ENCODE assay signal across 11 mouse cellular contexts in genomic region chr1:34793304-34794300, GRCm38 (mm10). TPM values are rescaled to one million over a fixed set of nuclear protein-coding genes. Genes with fewer than 3 reads are reported as not detected.
DNase-seq lines count a peak whose midpoint lies in the region; ATAC-seq and TF ChIP-seq lines count a peak whose summit lies in the region.
"Had no signal": no experiment of that assay in that cellular context is flagged by ENCODE, and none has a peak within 500 bp of the region (broad histone marks: within the 10 kb centered on the region; RNA-seq: fewer than 3 reads in every experiment).

No protein-coding gene starts in this region.

- peak; percentile 71 for ATAC-seq in forebrain, embryonic 13.5 days
- ATAC-seq in midbrain, embryonic 13.5 days, result peak; percentile 73
- peak; percentile 73 for ATAC-seq in limb, embryonic 14.5 days (ENCODE audit: low FRiP score, low read depth)
- 0 out of 2 replicates have a peak, but pooled peaks have one; percentile 29 for ATAC-seq in stomach, postnatal 0 days (ENCODE audit: low FRiP score, low TSS enrichment)

- no peaks in the 10 kb centered on the region for H3K9me3 ChIP-seq in forebrain, embryonic 13.5 days (replicated peaks)
- H3K9me3 ChIP-seq in forebrain, embryonic 10.5 days, result no peaks in the 10 kb centered on the region
- no peaks in the 10 kb centered on the region for H3K9me3 ChIP-seq in midbrain, embryonic 13.5 days
- H3K9me3 ChIP-seq in midbrain, embryonic 10.5 days (replicated peaks), result no peaks in the 10 kb centered on the region
- H3K9me3 ChIP-seq in limb, embryonic 14.5 days (ENCODE audit: control insufficient read depth, low read length), result no peaks in the 10 kb centered on the region
- no peaks in the 10 kb centered on the region for H3K9me3 ChIP-seq in stomach, postnatal 0 days (ENCODE audit: control insufficient read depth, low read length)

- no peak overlapping the region for H3K9ac ChIP-seq in forebrain, embryonic 13.5 days
- H3K9ac ChIP-seq in midbrain, embryonic 13.5 days (replicated peaks), result no peak overlapping the region
- H3K9ac ChIP-seq in limb, embryonic 14.5 days (ENCODE audit: low read depth, low read length, severe bottlenecking), result no peak overlapping the region
- no peak overlapping the region for H3K9ac ChIP-seq in stomach, postnatal 0 days (ENCODE audit: low read length)
- H3K9ac ChIP-seq: liver, embryonic 14.5 days had no signal

- TF ChIP-seq CTCF in stomach, postnatal 0 days (IDR thresholded peaks at IDR 0.05; ENCODE audit: low read depth), result no peak

- no peak overlapping the region for H3K4me3 ChIP-seq in forebrain, embryonic 13.5 days
- no peak overlapping the region for H3K4me3 ChIP-seq in forebrain, embryonic 10.5 days
- no peak overlapping the region for H3K4me3 ChIP-seq in midbrain, embryonic 13.5 days (replicated peaks)
- H3K4me3 ChIP-seq in midbrain, embryonic 10.5 days, result no peak overlapping the region
- no peak overlapping the region for H3K4me3 ChIP-seq in limb, embryonic 14.5 days (replicated peaks; ENCODE audit: low read length)
- H3K4me3 ChIP-seq in stomach, postnatal 0 days (ENCODE audit: low read depth, low read length), result no peak overlapping the region

- no peak for TF ChIP-seq EP300 in stomach, postnatal 0 days (optimal IDR thresholded peaks at IDR 0.05)

- TF ChIP-seq POLR2A in limb, embryonic 14.5 days (IDR thresholded peaks at IDR 0.05; ENCODE audit: borderline replicate concordance, extremely low read depth, insufficient read depth, insufficient read length), result no peak

- 75% methylated on average over 19 of the region's 19 CpGs for WGBS in forebrain, embryonic 13.5 days
- 87% methylated on average over 19 of the region's 19 CpGs for WGBS in forebrain, embryonic 10.5 days
- 72% methylated on average over 19 of the region's 19 CpGs for WGBS in midbrain, embryonic 13.5 days
- WGBS in midbrain, embryonic 10.5 days, result 86% methylated on average over 19 of the region's 19 CpGs
- WGBS in limb, embryonic 14.5 days, result 51% methylated on average over 19 of the region's 19 CpGs
- WGBS in stomach, postnatal 0 days, result 63% methylated on average over 19 of the region's 19 CpGs

- peak overlapping the region; percentile 12; the same call in 1 of the 2 replicates for H3K27ac ChIP-seq in forebrain, embryonic 13.5 days
- no peak overlapping the region for H3K27ac ChIP-seq in forebrain, embryonic 10.5 days
- H3K27ac ChIP-seq in midbrain, embryonic 13.5 days, result peak overlapping the region; percentile 17; the same call in 1 of the 2 replicates
- no peak overlapping the region for H3K27ac ChIP-seq in midbrain, embryonic 10.5 days (replicated peaks)
- no peak overlapping the region for H3K27ac ChIP-seq in limb, embryonic 14.5 days (replicated peaks; ENCODE audit: low read depth, low read length)
- no peak overlapping the region for H3K27ac ChIP-seq in stomach, postnatal 0 days (replicated peaks)
- H3K27ac ChIP-seq: liver, embryonic 14.5 days had no signal

- no peaks in the 10 kb centered on the region for H3K27me3 ChIP-seq in forebrain, embryonic 13.5 days
- no peaks in the 10 kb centered on the region for H3K27me3 ChIP-seq in forebrain, embryonic 10.5 days (ENCODE audit: poor library complexity, severe bottlenecking)
- H3K27me3 ChIP-seq in midbrain, embryonic 13.5 days, result no peaks in the 10 kb centered on the region
- H3K27me3 ChIP-seq in midbrain, embryonic 10.5 days (ENCODE audit: low read depth, poor library complexity, severe bottlenecking), result no peaks in the 10 kb centered on the region
- H3K27me3 ChIP-seq in limb, embryonic 14.5 days (ENCODE audit: control insufficient read depth, insufficient read depth, low read length), result no peaks in the 10 kb centered on the region
- H3K27me3 ChIP-seq in stomach, postnatal 0 days (ENCODE audit: control insufficient read depth, insufficient read depth, low read length), result no peaks in the 10 kb centered on the region

- H3K4me1 ChIP-seq in forebrain, embryonic 13.5 days, result peaks cover 9% of the 10 kb centered on the region
- H3K4me1 ChIP-seq in forebrain, embryonic 10.5 days, result peaks cover 7% of the 10 kb centered on the region
- peaks cover 10% of the 10 kb centered on the region for H3K4me1 ChIP-seq in midbrain, embryonic 13.5 days (replicated peaks)
- H3K4me1 ChIP-seq in midbrain, embryonic 10.5 days, result peaks cover 4% of the 10 kb centered on the region; the same call in 1 of the 2 replicates
- H3K4me1 ChIP-seq in limb, embryonic 14.5 days (ENCODE audit: control insufficient read depth, insufficient read depth, low read length), result 0 out of 2 replicates have a peak, but pooled peaks cover 5% of the 10 kb centered on the region
- no peaks in the 10 kb centered on the region for H3K4me1 ChIP-seq in stomach, postnatal 0 days (replicated peaks; ENCODE audit: control insufficient read depth, insufficient read depth)

- 0 out of 2 replicates have a peak, but pooled peaks cover 3% of the 10 kb centered on the region for H3K36me3 ChIP-seq in forebrain, embryonic 13.5 days (ENCODE audit: poor library complexity, severe bottlenecking)
- H3K36me3 ChIP-seq in forebrain, embryonic 10.5 days (replicated peaks), result no peaks in the 10 kb centered on the region
- no peaks in the 10 kb centered on the region for H3K36me3 ChIP-seq in midbrain, embryonic 13.5 days
- no peaks in the 10 kb centered on the region for H3K36me3 ChIP-seq in midbrain, embryonic 10.5 days
- H3K36me3 ChIP-seq in limb, embryonic 14.5 days (ENCODE audit: control insufficient read depth, insufficient read depth, low read length), result no peaks in the 10 kb centered on the region
- no peaks in the 10 kb centered on the region for H3K36me3 ChIP-seq in stomach, postnatal 0 days (ENCODE audit: control insufficient read depth, insufficient read depth, low read length)

- H3K4me2 ChIP-seq in forebrain, embryonic 13.5 days, result no peak overlapping the region
- H3K4me2 ChIP-seq in midbrain, embryonic 13.5 days (replicated peaks), result no peak overlapping the region
- no peak overlapping the region for H3K4me2 ChIP-seq in limb, embryonic 14.5 days (replicated peaks; ENCODE audit: low read depth, low read length, severe bottlenecking)
- no peak overlapping the region for H3K4me2 ChIP-seq in stomach, postnatal 0 days (replicated peaks; ENCODE audit: low read depth)

- DNase-seq in forebrain, embryonic 10.5 days (ENCODE audit: extremely low spot score, low spot score), result no peak
- DNase-seq in midbrain, embryonic 10.5 days (ENCODE audit: low spot score), result no peak
- DNase-seq in limb, embryonic 14.5 days (ENCODE audit: low spot score), result no peak
- DNase-seq in stomach, postnatal 0 days (ENCODE audit: low spot score), result no peak
- no peak for DNase-seq in testis, postnatal 14 days (ENCODE audit: low spot score)
- no peak for DNase-seq in thymus, postnatal 14 days
- DNase-seq: cerebellum, adult 9-10 months; heart, postnatal 14 days had no signal

RNA-seq across cellular contexts. Expression of gene Fam168b, which starts 49.3 kb away (rescaled TPM):
- 126 and 137 TPM in 2 replicates for polyA plus RNA-seq in forebrain, embryonic 13.5 days (2015; fragmentation: Nextera tagmentation; extraction: Ambion mirVana)
- polyA plus RNA-seq in forebrain, embryonic 10.5 days (2016; fragmentation: Nextera tagmentation; extraction: Ambion mirVana), result 112 and 118 TPM in 2 replicates
- 131 and 143 TPM in 2 replicates for polyA plus RNA-seq in midbrain, embryonic 13.5 days (2015; fragmentation: Nextera tagmentation; extraction: Ambion mirVana)
- 115 and 138 TPM in 2 replicates for polyA plus RNA-seq in midbrain, embryonic 10.5 days (2016; fragmentation: Nextera tagmentation; extraction: Ambion mirVana)
- polyA plus RNA-seq in limb, embryonic 14.5 days (2012; rRNA removed), result 210 and 382 TPM in 2 replicates
- polyA plus RNA-seq in limb, embryonic 14.5 days (2014; fragmentation: Nextera tagmentation; extraction: Ambion mirVana), result 76.7 and 90.0 TPM in 2 replicates
- polyA plus RNA-seq in stomach, postnatal 0 days (2015; fragmentation: Nextera tagmentation; extraction: Ambion mirVana), result 21.4 and 24.7 TPM in 2 replicates

RNA-seq across cellular contexts. Expression of gene Plekhb2, which starts 56.2 kb away (rescaled TPM):
- 53.1 and 61.6 TPM in 2 replicates for polyA plus RNA-seq in forebrain, embryonic 13.5 days (2015; fragmentation: Nextera tagmentation; extraction: Ambion mirVana)
- 43.2 and 44.7 TPM in 2 replicates for polyA plus RNA-seq in forebrain, embryonic 10.5 days (2016; fragmentation: Nextera tagmentation; extraction: Ambion mirVana)
- polyA plus RNA-seq in midbrain, embryonic 13.5 days (2015; fragmentation: Nextera tagmentation; extraction: Ambion mirVana), result 59.4 and 62.7 TPM in 2 replicates
- 50.8 and 56.8 TPM in 2 replicates for polyA plus RNA-seq in midbrain, embryonic 10.5 days (2016; fragmentation: Nextera tagmentation; extraction: Ambion mirVana)
- 9.5 and 10.1 TPM in 2 replicates for polyA plus RNA-seq in limb, embryonic 14.5 days (2012; rRNA removed)
- polyA plus RNA-seq in limb, embryonic 14.5 days (2014; fragmentation: Nextera tagmentation; extraction: Ambion mirVana), result 14.5 and 15.6 TPM in 2 replicates
- 103 and 105 TPM in 2 replicates for polyA plus RNA-seq in stomach, postnatal 0 days (2015; fragmentation: Nextera tagmentation; extraction: Ambion mirVana)

Comparison
In these comparisons a context has a peak if more than half of its experiments do, and no peak if none do; other contexts are left out.
1. H3K27ac ChIP-seq: peak in forebrain, embryonic 13.5 days (single experiment) and midbrain, embryonic 13.5 days (single experiment); none in forebrain, embryonic 10.5 days (single experiment), midbrain, embryonic 10.5 days (single experiment), limb, embryonic 14.5 days (single experiment) and stomach, postnatal 0 days (single experiment).
2. Peak in every context shown above with its lines, with median percentiles within 50 percentile points of each other: ATAC-seq.